21 mouse cellular contexts compared by ENCODE assay signal in the genomic region with DNA sequence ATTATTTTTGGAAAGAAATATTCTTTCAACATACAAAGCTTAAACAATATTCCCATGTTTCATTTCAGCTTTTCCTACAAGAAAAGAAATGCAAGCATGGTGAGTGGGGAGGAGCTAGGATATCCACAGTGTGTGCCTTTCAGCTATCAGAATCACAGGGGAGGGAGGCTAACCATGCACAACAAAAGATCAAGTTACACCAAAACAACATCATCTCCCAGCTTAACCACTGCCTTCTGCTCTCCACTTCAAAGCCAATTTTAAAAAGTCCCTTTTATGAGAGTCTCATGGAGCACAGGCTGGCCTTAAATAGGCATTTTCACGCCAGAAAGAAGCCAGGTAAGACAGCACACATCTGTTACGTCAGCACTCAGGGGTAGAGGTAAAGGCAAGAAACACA. TPM values are rescaled to one million over a fixed set of nuclear protein-coding genes. Genes with fewer than 3 reads are reported as not detected.
DNase-seq lines count a peak whose midpoint lies in the region; ATAC-seq and TF ChIP-seq lines count a peak whose summit lies in the region.
"Had no signal": no experiment of that assay in that cellular context is flagged by ENCODE, and none has a peak within 500 bp of the region (broad histone marks: within the 10 kb centered on the region; RNA-seq: fewer than 3 reads in every experiment).

No protein-coding gene starts in this region.

- no peak for TF ChIP-seq CTCF in gastrocnemius, adult 2 months (IDR thresholded peaks at IDR 0.05)

- H3K4me1 ChIP-seq in embryonic facial prominence, embryonic 13.5 days, result peaks cover 14% of the 10 kb centered on the region
- H3K4me1 ChIP-seq: hindbrain, embryonic 10.5 days had no signal

- intact Hi-C loops in gastrocnemius, adult 2 months (cut with DNase I), result no loop called here

- no peak overlapping the region for H3K4me2 ChIP-seq in embryonic facial prominence, embryonic 13.5 days
- H3K4me2 ChIP-seq: heart, embryonic 15.5 days had no signal

- WGBS in embryonic facial prominence, embryonic 13.5 days, result 33% methylated on average over 2 of the region's 2 CpGs

- no peak overlapping the region for H3K4me3 ChIP-seq in gastrocnemius, adult 2 months
- H3K4me3 ChIP-seq in embryonic facial prominence, embryonic 13.5 days, result no peak overlapping the region
- H3K4me3 ChIP-seq: erythroblast, embryonic 14.5 days; heart, embryonic 15.5 days; hindbrain, embryonic 10.5 days had no signal

- peak overlapping the region; percentile 70 for H3K27ac ChIP-seq in gastrocnemius, adult 2 months
- peak overlapping the region; percentile 16; the same call in 1 of the 2 replicates for H3K27ac ChIP-seq in embryonic facial prominence, embryonic 13.5 days
- H3K27ac ChIP-seq: heart, embryonic 15.5 days; hindbrain, embryonic 10.5 days; macrophage; stomach, postnatal 0 days had no signal

- DNase-seq in gastrocnemius, adult 2 months, result no peak
- no peak for DNase-seq in gastrocnemius, postnatal 4 days (ENCODE audit: low spot score in 2 of 2)
- DNase-seq in 3T3-L1 (ENCODE audit: low read depth, low spot score), result peak; percentile 7
- DNase-seq in CD4-positive, CD25-positive, alpha-beta regulatory T cell, adult 2 months (ENCODE audit: low read depth, low spot score), result peak; percentile 43
- DNase-seq in thymus, adult 18-20 months, result no peak
- no peak for DNase-seq in lung, postnatal 10 days
- DNase-seq: adrenal gland, adult 2 months; cerebellum, adult 18-20 months; heart, adult 11 months; liver; lung, adult 18-20 months; midbrain, embryonic 14.5 days; right cerebral cortex, postnatal 14 days; thymus, postnatal 4 days had no signal

- no peak overlapping the region for H3K9ac ChIP-seq in embryonic facial prominence, embryonic 13.5 days
- H3K9ac ChIP-seq: heart, embryonic 15.5 days had no signal

- no peaks in the 10 kb centered on the region for H3K9me3 ChIP-seq in embryonic facial prominence, embryonic 13.5 days
- H3K9me3 ChIP-seq: heart, embryonic 15.5 days; hindbrain, embryonic 10.5 days had no signal

- no peaks in the 10 kb centered on the region for H3K36me3 ChIP-seq in embryonic facial prominence, embryonic 13.5 days

- H3K27me3 ChIP-seq in embryonic facial prominence, embryonic 13.5 days, result no peaks in the 10 kb centered on the region

- no peak for ATAC-seq in embryonic facial prominence, embryonic 13.5 days (ENCODE audit: insufficient number of reproducible peaks, insufficient read depth, low FRiP score, low TSS enrichment, low read depth)
- ATAC-seq: intestine, embryonic 16.5 days had no signal

RNA-seq across cellular contexts. Expression of gene Eef1akmt1, which starts 39.6 kb away (rescaled TPM):
- total RNA-seq in gastrocnemius, adult 2 months (2021), result 10 to 100 TPM; 36.1 to 37.1 TPM
- 10 to 100 TPM; 25.7 to 28.1 TPM for total RNA-seq in gastrocnemius, postnatal 4 days (2021)
- polyA plus RNA-seq in embryonic facial prominence, embryonic 13.5 days (2015; fragmentation: Nextera tagmentation; extraction: Ambion mirVana), result 100 and 108 TPM in 2 replicates

RNA-seq across cellular contexts. Expression of gene Xpo4, which starts 54.2 kb away (rescaled TPM):
- total RNA-seq in gastrocnemius, adult 2 months (2021), result 10 to 100 TPM in 1 of 2 experiments, 1 to 10 TPM in 1; 8.4 to 17.8 TPM
- total RNA-seq in gastrocnemius, postnatal 4 days (2021), result 10 to 100 TPM; 21.6 to 21.7 TPM
- 24.4 and 26.0 TPM in 2 replicates for polyA plus RNA-seq in embryonic facial prominence, embryonic 13.5 days (2015; fragmentation: Nextera tagmentation; extraction: Ambion mirVana)

Comparison
In these comparisons a context has a peak if more than half of its experiments do, and no peak if none do; other contexts are left out.
1. DNase-seq: peak in 3T3-L1 (single experiment) and CD4-positive, CD25-positive, alpha-beta regulatory T cell, adult 2 months (single experiment); none in gastrocnemius, adult 2 months (single experiment), gastrocnemius, postnatal 4 days (0 of 2), thymus, adult 18-20 months (0 of 2) and lung, postnatal 10 days (single experiment).